Mouse (Mus musculus) intestine, embryonic 16.5 days (tissue): ENCODE measurements at regions not wholly inside any gene's neighbourhood (a gene's known extent, or its start where the extent isn't known, plus 50 kb on each side); places are given as distances from the start of the nearest gene placed in this dataset.
"Not testable (repeated sequence)": the region's sequence is repeated elsewhere in the genome, so short reads cannot be mapped to it uniquely, and the experiment has no call there.

Experiments used
- ATAC-seq: fragments of 200-750 bp; cut with Nextera tagmentation; 2 replicates; pipeline ENCODE4 v1.8.0; 2017; ENCODE audit warnings: moderate TSS enrichment, moderate library complexity
- H3K27ac ChIP-seq: fragments of 300-500 bp; sonication (generic); 2 replicates; pipeline ENCODE4 v1.5.1; 2014; ENCODE audit warnings: mild to moderate bottlenecking, low read length
- H3K27me3 ChIP-seq: fragments of 300-500 bp; sonication (generic); replicated peaks from 2 replicates; pipeline ENCODE4 v1.6.1; 2014; ENCODE audit warnings: low read length, control low read depth, mixed read lengths; ENCODE audit not compliant: control insufficient read depth, insufficient read depth
- H3K36me3 ChIP-seq: fragments of 300-500 bp; sonication (generic); 2 replicates; pipeline ENCODE4 v1.6.1; 2014; ENCODE audit warnings: low read length, control low read depth; ENCODE audit not compliant: control insufficient read depth, insufficient read depth
- H3K4me1 ChIP-seq: fragments of 300-500 bp; sonication (generic); 2 replicates; pipeline ENCODE4 v1.6.1; 2014; ENCODE audit warnings: low read length, control low read depth, mixed read lengths; ENCODE audit not compliant: control insufficient read depth, insufficient read depth
- H3K4me2 ChIP-seq: fragments of 300-500 bp; sonication (generic); 2 replicates; pipeline ENCODE4 v1.6.1; 2014; ENCODE audit warnings: low read depth, low read length, control low read depth
- H3K4me3 ChIP-seq: fragments of 300-500 bp; sonication (generic); 2 replicates; pipeline ENCODE4 v1.5.1; 2014; ENCODE audit warnings: mild to moderate bottlenecking, low read length
- H3K9ac ChIP-seq: fragments of 300-500 bp; sonication (generic); 2 replicates; pipeline ENCODE4 v1.6.1; 2014; ENCODE audit warnings: low read depth, low read length
- H3K9me3 ChIP-seq: fragments of 300-500 bp; sonication (generic); 2 replicates; pipeline ENCODE4 v1.6.1; 2016; ENCODE audit warnings: low read length, control low read depth; ENCODE audit not compliant: control insufficient read depth
- WGBS: fragments of 180-500 bp; shearing (Covaris S2); extraction: QIAGEN DNeasy Blood & Tissue Kit; methylation state at CpG from one replicate; pipeline ENCODE4 v1.1.7; 2014; 5-methylcytosine and 5-hydroxymethylcytosine counted together

GRCm38 (mm10) chr2:8877855-8878254 lies 1003.2 kb upstream of the 4930412O13Rik start:
- no peak for ATAC-seq
- H3K4me1 ChIP-seq: no peaks in the 10 kb centered on the region
- no peak overlapping the region for H3K27ac ChIP-seq
- H3K36me3 ChIP-seq: no peaks in the 10 kb centered on the region
- H3K27me3 ChIP-seq: no peaks in the 10 kb centered on the region
- 70% methylated on average over 3 of the region's 3 CpGs for WGBS
- H3K4me3 ChIP-seq: no peak overlapping the region
- no peak overlapping the region for H3K9ac ChIP-seq
- H3K9me3 ChIP-seq: no peaks in the 10 kb centered on the region
- H3K4me2 ChIP-seq: no peak overlapping the region

- Histone ChIP-seq H3K9ac (no peak overlapping the region), H3K4me2 (no peak overlapping the region), H3K4me3 (no peak overlapping the region), H3K4me1 (no peaks in the 10 kb centered on the region), H3K36me3 (no peaks in the 10 kb centered on the region), H3K27me3 (no peaks in the 10 kb centered on the region), H3K27ac (no peak overlapping the region), H3K9me3 (no peaks in the 10 kb centered on the region)
- no peak for ATAC-seq
Measured at GRCm38 (mm10) chr2:8912417-8912816, 968.6 kb upstream of the 4930412O13Rik start.

- WGBS: 85% methylated on average over 2 of the region's 2 CpGs
- H3K27me3 ChIP-seq: no peaks in the 10 kb centered on the region
- H3K36me3 ChIP-seq: no peaks in the 10 kb centered on the region
- no peak overlapping the region for H3K4me3 ChIP-seq
- no peak for ATAC-seq
- no peak overlapping the region for H3K27ac ChIP-seq
- H3K9me3 ChIP-seq: no peaks in the 10 kb centered on the region
- no peak overlapping the region for H3K9ac ChIP-seq
- no peak overlapping the region for H3K4me2 ChIP-seq
- no peaks in the 10 kb centered on the region for H3K4me1 ChIP-seq
Measured at GRCm38 (mm10) chr2:8924856-8925255, 956.2 kb upstream of the 4930412O13Rik start.

- no peak overlapping the region for H3K4me2 ChIP-seq
- no peak overlapping the region for H3K27ac ChIP-seq
- H3K9me3 ChIP-seq: no peaks in the 10 kb centered on the region
- H3K4me1 ChIP-seq: no peaks in the 10 kb centered on the region
- no peaks in the 10 kb centered on the region for H3K36me3 ChIP-seq
- no peak overlapping the region for H3K4me3 ChIP-seq
- ATAC-seq: no peak
- H3K9ac ChIP-seq: no peak overlapping the region
- no peaks in the 10 kb centered on the region for H3K27me3 ChIP-seq
- WGBS: 84% methylated on average over 7 of the region's 7 CpGs
Measured at GRCm38 (mm10) chr2:8941574-8941973, 939.5 kb upstream of the 4930412O13Rik start.

- Histone ChIP-seq H3K4me2 (no peak overlapping the region), H3K36me3 (no peaks in the 10 kb centered on the region), H3K27me3 (no peaks in the 10 kb centered on the region), H3K4me3 (no peak overlapping the region), H3K9ac (no peak overlapping the region), H3K4me1 (no peaks in the 10 kb centered on the region), H3K27ac (no peak overlapping the region), H3K9me3 (no peaks in the 10 kb centered on the region)
- 88% methylated on average over 5 of the region's 5 CpGs for WGBS
- ATAC-seq: no peak
Measured at GRCm38 (mm10) chr2:8958938-8959337, 922.1 kb upstream of the 4930412O13Rik start.

- H3K36me3 ChIP-seq: no peaks in the 10 kb centered on the region
- no peak overlapping the region for H3K9ac ChIP-seq
- H3K9me3 ChIP-seq: no peaks in the 10 kb centered on the region
- H3K27me3 ChIP-seq: no peaks in the 10 kb centered on the region
- no peaks in the 10 kb centered on the region for H3K4me1 ChIP-seq
- H3K4me2 ChIP-seq: no peak overlapping the region
- H3K4me3 ChIP-seq: no peak overlapping the region
- no peak overlapping the region for H3K27ac ChIP-seq
- WGBS: 80% methylated on average over 1 of the region's 1 CpGs
- ATAC-seq: no peak
Measured at GRCm38 (mm10) chr2:8964952-8965668, 915.9 kb upstream of the 4930412O13Rik start.

- 69% methylated on average over 6 of the region's 6 CpGs for WGBS
- H3K4me1 ChIP-seq: no peaks in the 10 kb centered on the region
- no peak for ATAC-seq
- H3K4me3 ChIP-seq: no peak overlapping the region
- H3K27me3 ChIP-seq: no peaks in the 10 kb centered on the region
- H3K36me3 ChIP-seq: no peaks in the 10 kb centered on the region
- no peak overlapping the region for H3K4me2 ChIP-seq
- H3K27ac ChIP-seq: no peak overlapping the region
- no peaks in the 10 kb centered on the region for H3K9me3 ChIP-seq
- no peak overlapping the region for H3K9ac ChIP-seq
Measured at GRCm38 (mm10) chr2:8975635-8976034, 905.4 kb upstream of the 4930412O13Rik start.

- Histone ChIP-seq H3K9ac (no peak overlapping the region), H3K27me3 (no peaks in the 10 kb centered on the region), H3K9me3 (no peaks in the 10 kb centered on the region), H3K4me2 (no peak overlapping the region), H3K4me3 (no peak overlapping the region), H3K27ac (no peak overlapping the region), H3K4me1 (no peaks in the 10 kb centered on the region), H3K36me3 (no peaks in the 10 kb centered on the region)
- 73% methylated on average over 2 of the region's 2 CpGs for WGBS
- ATAC-seq: no peak
Measured at GRCm38 (mm10) chr2:9012326-9012725, 868.7 kb upstream of the 4930412O13Rik start.

- no peak for ATAC-seq
- H3K36me3 ChIP-seq: no peaks in the 10 kb centered on the region
- no peaks in the 10 kb centered on the region for H3K9me3 ChIP-seq
- no peaks in the 10 kb centered on the region for H3K27me3 ChIP-seq
- no peak overlapping the region for H3K9ac ChIP-seq
- H3K4me2 ChIP-seq: no peak overlapping the region
- no peaks in the 10 kb centered on the region for H3K4me1 ChIP-seq
- H3K4me3 ChIP-seq: no peak overlapping the region
- 84% methylated on average over 7 of the region's 7 CpGs for WGBS
- no peak overlapping the region for H3K27ac ChIP-seq
Measured at GRCm38 (mm10) chr2:9033079-9033478, 848.0 kb upstream of the 4930412O13Rik start.

- H3K27ac ChIP-seq, H3K9me3 ChIP-seq, H3K27me3 ChIP-seq, H3K4me1 ChIP-seq, H3K4me2 ChIP-seq, ATAC-seq, H3K9ac ChIP-seq, H3K36me3 ChIP-seq, H3K4me3 ChIP-seq: not testable (repeated sequence)
- 52% methylated on average over 21 of the region's 21 CpGs for WGBS
Measured at GRCm38 (mm10) chr2:9042355-9042754, 838.7 kb upstream of the 4930412O13Rik start.
